Mouse (Mus musculus) CD4-positive helper T cell, adult 2 months (primary cell): ENCODE results near the gene Ythdc1.
"Not testable (repeated sequence)": the region's sequence is repeated elsewhere in the genome, so short reads cannot be mapped to it uniquely, and the experiment has no call there.

Source experiments
- DNase-seq: peaks from one replicate; pipeline ENCODE4 v3.0.0-alpha.2; 2012; ENCODE audit warnings: low read depth, missing footprints, low spot score

Ythdc1 gene

GRCm38 (mm10) chr5:86803962-86804940 lies at the start of gene Ythdc1:
Ythdc1 (plus strand) TSS chr5:86804221.
- DNase-seq, result peak; percentile 98

- no peak for DNase-seq
Observed at GRCm38 (mm10) chr5:86769015-86769658, 34.9 kb upstream of the Ythdc1 start.

- no peak for DNase-seq
Observed at GRCm38 (mm10) chr5:86771010-86771409, 33.0 kb upstream of the Ythdc1 start.

- no peak for DNase-seq
Observed at GRCm38 (mm10) chr5:86776941-86777340, 27.1 kb upstream of the Ythdc1 start.

- no peak for DNase-seq
Observed at GRCm38 (mm10) chr5:86778471-86778870, 25.6 kb upstream of the Ythdc1 start.

GRCm38 (mm10) chr5:86783059-86783458 lies 21.0 kb upstream of the Ythdc1 start:
- peak; percentile 82 for DNase-seq

GRCm38 (mm10) chr5:86784205-86784604 lies 19.8 kb upstream of the Ythdc1 start:
- DNase-seq, result no peak

- DNase-seq, result no peak
Observed at GRCm38 (mm10) chr5:86786798-86787197, 17.2 kb upstream of the Ythdc1 start.

GRCm38 (mm10) chr5:86789954-86790353 lies 14.1 kb upstream of the Ythdc1 start:
- DNase-seq, result no peak

GRCm38 (mm10) chr5:86792249-86792648 lies 11.8 kb upstream of the Ythdc1 start:
- no peak for DNase-seq

- DNase-seq, result peak; percentile 35
Observed at GRCm38 (mm10) chr5:86792807-86793206, 11.2 kb upstream of the Ythdc1 start.

GRCm38 (mm10) chr5:86816795-86817194 lies 12.8 kb downstream of the Ythdc1 start:
- DNase-seq, result peak; percentile 47

- DNase-seq, result not testable (repeated sequence)
Observed at GRCm38 (mm10) chr5:86836378-86836777, 32.4 kb downstream of the Ythdc1 start.

- no peak for DNase-seq
Observed at GRCm38 (mm10) chr5:86838110-86838509, 34.1 kb downstream of the Ythdc1 start.

GRCm38 (mm10) chr5:86839472-86839871 lies 35.5 kb downstream of the Ythdc1 start:
- no peak for DNase-seq

- no peak for DNase-seq
Observed at GRCm38 (mm10) chr5:86840207-86840606, 36.2 kb downstream of the Ythdc1 start.

- not testable (repeated sequence) for DNase-seq
Observed at GRCm38 (mm10) chr5:86841261-86841660, 37.2 kb downstream of the Ythdc1 start.

GRCm38 (mm10) chr5:86850104-86850503 lies 46.1 kb downstream of the Ythdc1 start:
- DNase-seq, result no peak

GRCm38 (mm10) chr5:86851658-86852057 lies 47.6 kb downstream of the Ythdc1 start:
- DNase-seq, result no peak

GRCm38 (mm10) chr5:86856505-86856904 lies 52.5 kb downstream of the Ythdc1 start:
- not testable (repeated sequence) for DNase-seq

GRCm38 (mm10) chr5:86857682-86858081 lies 53.7 kb downstream of the Ythdc1 start:
- DNase-seq, result no peak

- DNase-seq, result no peak
Observed at GRCm38 (mm10) chr5:86858336-86858735, 54.3 kb downstream of the Ythdc1 start.

GRCm38 (mm10) chr5:86871877-86872276 lies 67.9 kb downstream of the Ythdc1 start:
- no peak for DNase-seq
